Mouse (Mus musculus): Measurements from ENCODE around the gene 7530416G11Rik.

- TF ChIP-seq CTCF (conservative IDR thresholded peaks at IDR 0.05; ENCODE audit: low read length), result no peak
- TF ChIP-seq NANOG (IDR thresholded peaks at IDR 0.05; ENCODE audit: borderline replicate concordance, low read length), result no peak
- TF ChIP-seq POU5F1 (IDR thresholded peaks at IDR 0.05; ENCODE audit: borderline replicate concordance, low read length), result no peak
These were observed 38.0 kb downstream of the 7530416G11Rik start for GRCm38 (mm10) chr15:85464823-85465565.
